Mouse (Mus musculus) testis, adult 2 months (tissue): Measurements from ENCODE around the gene Zfhx3.

Experiments used
- CTCF ChIP-seq: fragments of 200-500 bp; IDR thresholded peaks from 2 replicates; pipeline ENCODE4 v1.5.1; 2012; ENCODE audit warnings: low read depth, mild to moderate bottlenecking, inconsistent platforms, low read length, moderate library complexity; ENCODE audit not compliant: control insufficient read depth, insufficient read depth, insufficient replicate concordance
- POLR2A ChIP-seq: fragments of 200-500 bp; IDR thresholded peaks from 2 replicates; pipeline ENCODE4 v1.6.1; 2012; ENCODE audit warnings: low read depth, mild to moderate bottlenecking, inconsistent platforms, low read length, moderate library complexity; ENCODE audit not compliant: control insufficient read depth

- TF ChIP-seq CTCF (no peak), POLR2A (no peak)
These were observed 820.1 kb downstream of the Zfhx3 start for GRCm38 (mm10) chr8:108762567-108762966.
